Mouse (Mus musculus) layer of hippocampus, adult 9-10 months (tissue): ENCODE results near the gene Samd4b.
A peak's percentile ranks its signal among the peaks of the same experiment; 100 is the strongest.
"Not testable (repeated sequence)": the region's sequence is repeated elsewhere in the genome, so short reads cannot be mapped to it uniquely, and the experiment has no call there.

Experiments
- DNase-seq: peaks from one replicate; pipeline ENCODE4 v3.0.0; 2022; ENCODE audit warnings: low spot score

The Samd4b gene

GRCm38 (mm10) chr7:28597642-28598446, at the start of gene Samd4b, which contains the start of gene Pak4:
TSS of gene Samd4b (minus strand) at chr7:28598144.
TSS of gene Pak4 (minus strand) at chr7:28598185.
- DNase-seq = peak; percentile 96

- no peak for DNase-seq
Measured at GRCm38 (mm10) chr7:28647016-28647415, 49.1 kb upstream of the Samd4b start.

DNA sequence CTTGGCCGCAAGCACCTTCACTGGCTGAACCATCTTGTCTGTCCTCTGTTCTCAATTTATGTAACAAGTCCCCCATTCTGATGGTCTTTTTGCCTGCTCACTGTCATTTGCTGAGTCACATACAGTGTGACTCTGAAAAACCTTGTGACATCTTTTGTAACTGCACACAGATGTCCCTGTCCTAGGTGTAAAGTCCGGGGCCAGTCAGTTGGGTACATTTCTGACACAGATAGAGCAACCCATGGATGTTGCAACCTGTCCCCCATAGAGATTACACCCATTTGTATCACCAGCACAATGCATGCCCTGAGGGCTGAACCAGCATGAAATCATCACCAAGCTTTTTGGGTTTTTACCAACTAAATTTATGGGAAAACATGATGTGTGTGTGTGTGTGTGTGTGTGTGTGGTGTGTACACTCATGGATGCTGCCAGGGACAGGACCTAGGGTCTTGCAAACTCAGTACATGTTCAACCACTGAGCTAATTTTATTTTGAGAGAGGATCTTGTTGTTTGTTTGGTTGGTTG, 48.1 kb upstream of the Samd4b start:
- no peak for DNase-seq

DNA sequence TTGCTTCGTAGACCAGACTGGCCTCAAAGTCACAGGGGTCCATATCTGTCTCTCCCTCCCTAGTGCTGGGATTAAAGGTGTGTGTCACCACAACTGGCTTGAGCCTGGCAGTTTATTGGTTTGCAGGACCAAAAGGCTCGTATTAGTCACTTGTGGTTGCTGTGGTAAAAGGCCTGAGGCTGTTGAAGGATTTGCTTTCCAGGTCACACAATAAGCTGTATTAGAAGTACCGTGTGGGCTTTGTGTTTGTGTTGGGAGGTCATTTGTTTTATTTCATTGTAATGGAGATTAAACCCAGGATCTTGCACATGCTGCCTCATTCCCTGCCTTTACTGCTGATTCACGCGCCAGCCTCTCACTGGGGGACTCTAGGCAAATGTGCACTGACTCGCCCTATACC, 47.4 kb upstream of the Samd4b start:
- no peak for DNase-seq

DNA sequence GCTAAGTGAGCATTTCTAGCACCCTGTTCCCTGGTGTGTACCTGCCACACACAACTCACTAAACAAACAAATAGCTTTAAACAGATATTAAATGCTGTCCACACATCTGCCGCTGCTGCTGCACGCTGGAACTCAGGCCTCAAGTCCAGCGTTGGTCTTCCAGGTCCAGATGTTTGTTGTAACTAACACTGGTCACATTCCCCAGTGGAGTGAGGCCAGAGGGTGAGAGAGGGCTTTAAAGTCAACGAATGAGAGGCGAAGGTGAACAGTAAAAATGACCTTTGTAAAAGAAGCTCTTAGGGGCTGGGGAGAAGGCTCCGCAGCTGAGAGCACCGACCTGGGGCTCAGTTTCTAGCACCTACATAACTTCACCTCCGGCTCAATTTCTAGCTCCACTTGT, 43.6 kb upstream of the Samd4b start:
- no peak for DNase-seq

DNA sequence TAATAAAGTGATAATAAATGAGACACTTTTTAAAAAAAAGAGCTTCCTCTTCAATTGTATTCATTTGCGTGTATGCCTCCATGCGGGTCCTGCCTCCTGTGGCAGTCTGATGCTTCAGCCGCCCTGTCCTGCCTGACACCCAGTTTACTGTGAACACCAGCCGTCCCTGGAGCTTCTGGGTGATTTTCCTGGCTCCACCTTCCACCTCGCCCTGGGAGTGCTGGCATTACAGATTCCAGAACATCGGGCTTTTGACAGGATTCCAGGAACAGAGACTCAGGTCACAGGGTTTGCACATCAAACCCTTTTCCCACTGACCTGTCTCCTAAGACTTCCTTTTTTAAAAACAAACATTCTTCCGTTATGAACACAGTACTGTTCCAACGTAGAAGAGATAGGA, 39.6 kb upstream of the Samd4b start:
- no peak for DNase-seq

DNA sequence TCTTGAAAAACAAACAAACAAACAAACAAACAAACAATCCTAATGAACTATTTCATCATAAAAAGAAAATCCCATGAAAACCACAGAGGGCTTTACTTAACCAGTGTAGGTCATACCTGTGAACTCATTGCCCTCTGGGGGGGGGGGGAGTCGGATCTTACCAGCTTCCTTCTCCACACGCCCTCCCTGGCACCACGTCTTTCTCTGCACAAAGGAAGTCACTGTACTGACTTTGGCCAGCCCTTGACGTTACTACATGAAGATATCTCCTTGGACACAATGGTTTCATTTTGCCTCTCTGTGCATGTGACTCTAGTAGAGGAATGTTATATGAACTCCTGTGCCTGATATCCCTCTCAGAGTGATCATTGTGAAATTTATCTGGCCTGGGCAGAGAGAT, 36.2 kb upstream of the Samd4b start:
- no peak for DNase-seq

DNA sequence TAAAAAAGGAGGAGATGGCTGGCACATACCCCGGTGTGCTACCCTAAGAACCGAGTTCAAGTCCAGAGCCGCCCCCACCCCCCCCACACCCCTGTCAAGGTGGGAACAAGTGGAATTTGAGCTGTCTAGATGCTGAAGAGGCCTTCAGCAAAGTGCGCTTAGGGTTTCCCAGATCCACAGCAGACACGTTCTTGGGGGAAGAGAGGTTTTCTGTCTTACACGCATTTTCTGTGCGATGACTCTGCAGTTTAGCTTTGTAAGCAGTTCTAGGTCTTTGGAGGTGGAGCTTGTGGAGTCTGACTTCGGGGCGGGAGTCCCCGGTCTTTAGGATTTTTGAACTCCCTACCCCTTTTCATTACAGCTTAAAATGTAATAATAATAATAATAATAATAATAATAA, 33.1 kb upstream of the Samd4b start, which contains the start of gene Acp7:
Gene Acp7, minus strand, starts transcription at position 260 of the 400 bp plus-strand sequence.
- DNase-seq = no peak

- no peak for DNase-seq
Measured at GRCm38 (mm10) chr7:28624791-28625190, 26.8 kb upstream of the Samd4b start.

GRCm38 (mm10) chr7:28619098-28619715, 21.3 kb upstream of the Samd4b start:
- DNase-seq = no peak

GRCm38 (mm10) chr7:28605951-28606350, 8.0 kb upstream of the Samd4b start:
- DNase-seq = no peak

DNA sequence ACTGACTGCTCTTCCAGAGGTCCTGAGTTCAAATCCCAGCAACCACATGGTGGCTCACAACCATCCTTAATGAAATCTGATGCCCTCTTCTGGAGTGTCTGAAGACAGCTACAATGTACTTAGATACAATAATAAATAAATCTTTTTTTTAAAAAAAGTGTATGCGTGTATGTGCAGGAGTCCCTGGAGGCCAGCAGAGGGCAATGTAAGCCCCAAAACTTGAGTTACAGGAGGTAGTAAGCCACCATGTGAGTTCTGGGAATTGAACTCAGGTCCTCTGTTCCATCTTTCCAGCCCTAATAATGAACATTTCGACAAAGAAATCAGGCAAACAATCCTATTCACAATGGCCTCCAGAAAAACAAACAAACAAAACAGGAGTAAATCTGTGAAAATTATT, 5.8 kb upstream of the Samd4b start:
- not testable (repeated sequence) for DNase-seq

- DNase-seq = no peak
Measured at GRCm38 (mm10) chr7:28603136-28603535, 5.2 kb upstream of the Samd4b start.

DNA sequence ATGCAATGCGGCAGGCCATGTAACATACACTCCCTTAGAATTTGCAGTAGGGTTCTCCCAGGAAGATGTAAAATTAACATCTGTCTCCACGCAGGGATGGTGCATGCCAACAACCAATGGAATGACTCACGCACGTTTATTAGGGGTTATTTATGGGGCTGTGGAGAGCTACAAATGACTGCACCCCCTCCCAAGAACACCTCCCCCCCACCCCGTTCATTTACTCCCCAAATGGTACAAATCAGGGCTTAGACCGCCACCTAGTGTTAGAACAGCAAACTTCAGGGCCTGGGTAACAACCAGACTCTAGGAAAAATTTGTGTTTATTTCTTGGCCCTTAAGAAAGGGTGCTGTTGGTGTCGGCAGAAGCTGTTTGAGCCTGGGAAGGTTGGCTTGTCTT, 3.7 kb upstream of the Samd4b start:
- DNase-seq = no peak

DNA sequence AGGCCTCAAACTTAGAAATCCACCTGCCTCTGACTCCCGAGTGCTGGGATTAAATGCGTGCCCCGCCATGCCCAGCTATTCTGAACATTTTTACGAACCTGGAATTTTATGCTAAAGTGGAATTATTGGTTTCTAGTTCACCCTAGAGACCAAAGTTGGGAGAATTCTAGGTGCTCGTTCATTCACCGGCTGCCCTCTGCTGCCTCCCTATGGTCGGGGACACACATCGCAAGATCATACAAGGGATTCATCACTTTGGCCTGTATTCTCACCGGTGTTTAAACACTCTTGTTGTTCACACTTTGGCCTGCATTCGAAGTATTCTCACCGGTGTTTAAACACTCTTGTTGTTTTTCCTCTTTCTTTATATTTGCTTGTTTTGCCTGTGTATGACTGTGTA, 3.1 kb upstream of the Samd4b start:
- peak; percentile 57 for DNase-seq

DNA sequence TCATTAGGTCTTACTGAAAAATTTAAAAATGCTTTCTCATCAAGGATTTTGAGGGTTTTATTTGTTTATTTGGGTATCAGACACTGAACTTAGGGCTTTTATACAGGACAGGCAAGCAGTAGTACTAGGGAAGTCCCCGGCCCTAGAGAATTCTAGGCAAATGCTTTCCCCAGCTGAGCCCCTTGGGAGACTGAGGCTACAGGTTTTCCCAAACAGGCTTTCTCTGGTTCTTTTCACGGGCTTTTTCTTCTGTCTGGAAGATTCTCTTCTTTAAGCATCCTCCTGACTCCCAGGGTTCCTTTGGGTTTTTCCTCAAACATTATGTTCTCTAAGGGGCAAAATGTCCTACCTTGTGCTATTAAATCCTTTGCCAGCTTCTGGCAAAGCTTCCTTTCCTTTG, 1.0 kb upstream of the Samd4b start:
- DNase-seq = no peak

DNA sequence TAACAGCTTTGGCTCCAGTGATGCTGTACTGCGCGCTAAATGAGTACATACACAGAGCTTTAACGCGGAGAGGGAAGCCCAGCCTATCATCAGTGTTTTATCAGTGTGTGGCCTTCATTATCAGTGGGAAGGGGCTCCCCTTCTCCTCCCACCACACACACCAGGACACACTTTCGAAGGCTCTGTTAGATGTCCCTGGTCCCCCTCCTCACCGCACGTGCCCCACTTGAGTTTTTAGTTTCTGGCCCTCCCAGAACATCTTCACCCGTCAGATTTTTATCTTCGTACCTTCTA, 720 bp downstream of the Samd4b start:
- no peak for DNase-seq

DNA sequence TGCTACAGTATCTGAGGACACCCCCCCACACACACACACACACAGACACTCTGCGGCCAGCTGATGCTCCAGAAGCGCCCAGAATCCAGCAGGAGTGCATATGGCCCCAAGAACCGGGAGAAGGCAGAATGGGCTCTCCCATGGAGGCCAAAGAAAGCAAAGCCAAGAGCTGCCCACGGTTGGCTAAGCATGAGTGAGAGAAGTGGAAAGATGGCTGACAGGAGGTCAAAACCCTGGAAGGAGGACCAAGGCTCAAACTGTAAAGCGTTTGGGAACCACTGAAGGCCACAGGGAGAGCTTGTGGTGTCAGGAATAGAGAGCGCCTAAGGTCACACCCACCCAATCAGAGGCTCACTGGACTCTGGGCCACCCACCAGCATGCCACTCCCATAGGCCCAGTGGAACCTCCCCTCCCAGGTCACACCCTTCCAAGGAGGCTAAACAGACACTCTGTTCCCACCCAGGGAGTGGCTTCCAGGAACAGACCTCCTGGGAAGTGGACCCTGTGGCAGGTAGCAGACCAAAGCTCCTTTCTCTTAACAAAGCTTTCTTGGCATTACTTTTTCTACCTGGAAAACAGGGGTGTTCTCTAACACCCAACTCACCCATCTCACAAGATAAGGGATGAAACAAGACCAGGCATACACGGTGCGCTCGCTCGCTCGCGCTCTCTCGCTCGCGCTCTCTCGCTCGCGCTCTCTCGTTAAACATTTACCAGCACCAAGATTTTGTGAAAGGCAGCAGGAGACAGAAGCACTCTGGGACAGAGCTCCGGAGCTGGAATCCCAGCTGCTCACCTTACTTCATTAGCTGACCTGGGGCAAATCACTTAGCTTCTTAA, 1.3 kb downstream of the Samd4b start:
- no peak for DNase-seq

GRCm38 (mm10) chr7:28595751-28596435, 2.1 kb downstream of the Samd4b start:
- DNase-seq = no peak

DNA sequence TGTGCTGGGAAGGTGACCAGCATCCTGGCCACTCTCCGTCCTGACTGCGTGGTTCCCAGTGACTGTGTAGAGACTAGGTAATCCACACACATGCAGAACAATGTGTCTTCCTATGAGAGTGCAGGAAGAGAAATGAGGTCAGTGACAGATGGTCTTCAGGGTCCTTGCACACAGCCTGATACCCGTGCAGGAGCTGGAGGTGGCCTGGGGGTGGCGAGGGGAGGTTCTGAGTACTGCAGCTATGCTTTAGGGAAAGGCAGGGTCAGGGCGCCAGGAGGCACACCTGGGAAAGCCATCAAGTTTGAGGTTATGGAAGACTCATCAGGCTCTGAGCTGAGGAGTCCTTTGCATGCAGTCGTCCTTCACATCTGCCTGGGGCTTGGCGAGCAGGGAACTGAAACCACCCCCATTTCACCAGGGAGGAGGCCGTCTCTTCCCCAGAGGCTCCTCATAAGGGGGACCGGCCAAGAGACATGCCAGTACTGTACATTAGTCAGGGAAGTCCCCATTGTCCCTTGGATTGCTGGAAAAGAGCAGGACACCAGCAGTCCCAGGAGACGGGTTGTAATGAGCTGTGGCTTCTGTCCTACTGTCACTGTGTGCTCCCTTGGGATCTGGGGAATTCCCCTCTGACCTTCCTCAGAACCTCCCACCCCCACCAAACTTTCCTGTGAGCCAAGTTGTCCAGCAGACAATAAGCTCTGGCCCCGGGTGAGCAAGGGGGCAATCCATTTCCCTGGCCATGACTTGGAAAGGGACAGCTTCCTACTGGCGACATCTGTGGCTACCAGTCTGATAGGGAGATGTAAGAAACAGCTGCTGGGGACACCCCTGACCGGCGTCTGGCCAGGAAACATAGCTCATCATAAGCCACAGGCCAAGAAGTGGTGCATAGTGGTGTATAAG, 4.5 kb downstream of the Samd4b start:
- DNase-seq = no peak

DNA sequence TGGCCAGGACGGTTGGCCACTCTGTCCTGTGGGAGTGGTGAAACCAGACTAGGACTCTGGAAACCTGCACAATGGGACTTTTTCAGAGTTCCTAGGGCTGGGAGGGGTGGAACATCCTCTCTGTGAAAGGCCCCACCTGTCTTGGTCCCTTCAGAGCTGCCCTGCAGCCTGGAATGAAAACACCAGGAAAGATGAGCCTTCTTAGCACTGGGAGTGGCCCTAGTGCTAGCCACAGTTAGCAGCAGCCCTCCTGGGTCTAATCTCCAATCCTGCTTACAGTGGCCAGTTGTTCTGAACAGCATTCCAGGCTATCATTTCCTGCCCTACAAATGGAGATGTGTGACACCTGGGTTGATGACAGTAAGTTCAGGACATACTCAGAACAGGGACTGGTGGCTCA, 6.1 kb downstream of the Samd4b start:
- no peak for DNase-seq
